Mouse (Mus musculus): ENCODE measurements around the gene Fgd5.

GRCm38 (mm10) chr6:92091130-92091591 lies 112.5 kb downstream of the Fgd5 start, which contains the start of gene Nr2c2:
- TF ChIP-seq CTCF (IDR thresholded peaks at IDR 0.05; ENCODE audit: low read depth) (no peak), EP300 (IDR thresholded peaks at IDR 0.05; ENCODE audit: low read depth) (no peak)

Measured in liver, embryonic 14.5 days (tissue).